Mouse (Mus musculus) ES-E14 (cell line): ENCODE measurements at regions not wholly inside any gene's neighbourhood (a gene's known extent, or its start where the extent isn't known, plus 50 kb on each side); places are given as distances from the start of the nearest gene placed in this dataset.
A peak's percentile ranks its signal among the peaks of the same experiment; 100 is the strongest.

Experiments
- DNase-seq: peaks from one replicate; pipeline ENCODE4 v3.0.0-alpha.2; 2013; ENCODE audit warnings: low read depth, low spot score
- H3K27ac ChIP-seq: 2 replicates; pipeline ENCODE4 v1.5.1; 2012; ENCODE audit warnings: low read depth, mild to moderate bottlenecking, low read length, moderate library complexity, mixed read lengths; ENCODE audit not compliant: poor library complexity, insufficient read depth, severe bottlenecking
- H3K36me3 ChIP-seq: 2 replicates; pipeline ENCODE4 v1.6.1; 2012; ENCODE audit warnings: mild to moderate bottlenecking, low read length, moderate library complexity, mixed read lengths; ENCODE audit not compliant: control insufficient read depth, poor library complexity, insufficient read depth, severe bottlenecking
- H3K4me1 ChIP-seq, 2 experiments: fragments of 150-350 bp in 1 of 2; sonication (generic) in 1 of 2; 2 replicates each; pipeline ENCODE4 v1.6.1; 2012; ENCODE audit warnings: low read length in 2 of 2, mild to moderate bottlenecking in 1 of 2, mixed read lengths in 1 of 2; ENCODE audit not compliant: control insufficient read depth in 2 of 2, insufficient read depth in 2 of 2, poor library complexity in 1 of 2
- H3K4me3 ChIP-seq, 2 experiments: fragments of 150-350 bp in 1 of 2; sonication (generic) in 1 of 2; 2 replicates each; pipeline ENCODE4 v1.5.1; 2012; ENCODE audit warnings: low read length in 2 of 2, low read depth in 1 of 2, mild to moderate bottlenecking in 1 of 2, mixed read lengths in 1 of 2; ENCODE audit not compliant: insufficient read depth in 1 of 2, poor library complexity in 1 of 2, severe bottlenecking in 1 of 2
- H3K9ac ChIP-seq: 2 replicates; pipeline ENCODE4 v1.6.1; 2012; ENCODE audit warnings: low read depth, mild to moderate bottlenecking, low read length, mixed read lengths; ENCODE audit not compliant: poor library complexity, insufficient read depth, severe bottlenecking
- H3K9me3 ChIP-seq: fragments of 150-350 bp; sonication (generic); 2 replicates; pipeline ENCODE4 v1.6.1; 2012; ENCODE audit warnings: low read depth, mild to moderate bottlenecking, low read length; ENCODE audit not compliant: control insufficient read depth, insufficient read depth
- CHD2 ChIP-seq: IDR thresholded peaks from 2 replicates; pipeline ENCODE4 v1.6.1; 2014; ENCODE audit warnings: mild to moderate bottlenecking, low read depth, low read length, inconsistent platforms
- HCFC1 ChIP-seq: IDR thresholded peaks from 2 replicates; pipeline ENCODE4 v1.6.1; 2012; ENCODE audit warnings: low read length, inconsistent platforms, borderline replicate concordance; ENCODE audit not compliant: insufficient read depth
- MAFK ChIP-seq: IDR thresholded peaks from 2 replicates; pipeline ENCODE4 v1.6.1; 2014; ENCODE audit warnings: mild to moderate bottlenecking, low read depth, low read length, inconsistent platforms; ENCODE audit not compliant: insufficient read depth
- ZC3H11A ChIP-seq: IDR thresholded peaks from 2 replicates; pipeline ENCODE4 v1.6.1; 2012; ENCODE audit warnings: low read depth, mild to moderate bottlenecking, inconsistent platforms, low read length, borderline replicate concordance
- ZNF384 ChIP-seq: IDR thresholded peaks from 2 replicates; pipeline ENCODE4 v1.6.1; 2012; ENCODE audit warnings: low read depth, low read length, inconsistent platforms
- in situ Hi-C, 2 experiments: fragments of 600-800 bp; cut with MboI; formaldehyde crosslinking; loops; one replicate each; pipeline ENCODE4 v1.15.1; 2025; ENCODE audit warnings: low sequenced_read_pairs in 2 of 2, inconsistent platforms in 1 of 2; ENCODE audit not compliant: unreplicated experiment in 2 of 2

DNA sequence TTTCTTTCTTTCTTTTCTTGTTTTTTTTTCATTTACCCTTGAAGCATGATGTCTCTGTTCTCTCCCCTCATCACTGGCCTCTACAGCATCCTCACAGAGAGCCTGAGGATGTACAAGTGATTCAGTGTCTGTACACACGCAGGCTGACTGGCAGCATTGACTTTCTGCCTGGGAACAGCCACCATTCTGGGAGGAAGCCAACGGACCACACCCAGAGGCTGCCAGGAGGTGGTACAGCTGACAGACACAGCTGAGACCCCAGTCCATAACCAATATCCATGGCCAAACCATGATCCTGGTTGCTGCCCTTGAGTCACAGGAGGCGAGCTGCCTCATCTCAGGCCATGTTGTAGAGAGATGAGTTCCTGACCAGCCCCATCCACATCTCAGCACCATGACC is 88.5 kb upstream of the Tmc1 start:
- in situ Hi-C loops: no loop called here
- Histone ChIP-seq H3K4me3 (no peak overlapping the region), H3K9ac (no peak overlapping the region), H3K9me3 (no peaks in the 10 kb centered on the region), H3K4me1 (no peaks in the 10 kb centered on the region), H3K27ac (no peak overlapping the region; the same call in 1 of the 2 replicates), H3K36me3 (no peaks in the 10 kb centered on the region)
- TF ChIP-seq HCFC1 (no peak), ZNF384 (no peak), ZC3H11A (no peak), MAFK (no peak), CHD2 (no peak)
- DNase-seq: no peak

DNA sequence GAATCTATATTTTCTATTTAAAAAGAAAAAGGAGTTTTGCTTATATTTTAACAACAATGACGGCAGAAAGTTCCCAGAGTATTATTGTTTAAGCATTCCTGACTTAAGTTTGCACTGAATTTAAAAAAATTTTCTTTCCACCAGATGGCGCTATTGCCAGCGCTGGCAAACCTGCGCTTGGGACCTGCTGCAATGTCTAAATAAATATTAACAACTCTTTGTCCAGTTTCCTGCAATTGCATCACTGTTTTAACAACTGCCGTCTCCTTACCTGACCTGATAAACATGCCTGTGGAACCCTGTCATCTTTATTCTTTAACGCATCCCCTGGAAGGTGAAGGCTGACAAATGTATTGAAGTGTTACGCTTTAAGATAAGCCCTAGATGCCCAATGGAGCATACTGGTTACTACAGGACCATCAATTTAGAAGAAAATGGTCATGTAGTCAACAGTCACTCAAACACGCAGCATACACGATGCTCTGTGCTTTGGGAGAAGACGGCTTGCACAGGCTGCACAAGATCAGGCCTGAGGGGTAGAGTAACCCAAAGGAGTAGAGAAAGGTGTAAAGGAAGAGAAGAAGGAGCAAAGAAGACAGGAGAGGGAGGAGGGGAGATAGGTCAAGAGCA is 83.6 kb upstream of the Tmc1 start:
- H3K4me3 ChIP-seq: no peak overlapping the region
- no peak overlapping the region for H3K27ac ChIP-seq
- in situ Hi-C loops: no loop called here
- peaks cover 0 to 6% of the 10 kb centered on the region in 2 experiments; a peak in 1 of 4 replicates for H3K4me1 ChIP-seq
- H3K9ac ChIP-seq: no peak overlapping the region
- TF ChIP-seq ZC3H11A (peak; percentile 59; the same call in 1 of the 2 replicates), CHD2 (no peak)
- no peaks in the 10 kb centered on the region for H3K36me3 ChIP-seq
- no peaks in the 10 kb centered on the region for H3K9me3 ChIP-seq
- DNase-seq: peak; percentile 49

DNA sequence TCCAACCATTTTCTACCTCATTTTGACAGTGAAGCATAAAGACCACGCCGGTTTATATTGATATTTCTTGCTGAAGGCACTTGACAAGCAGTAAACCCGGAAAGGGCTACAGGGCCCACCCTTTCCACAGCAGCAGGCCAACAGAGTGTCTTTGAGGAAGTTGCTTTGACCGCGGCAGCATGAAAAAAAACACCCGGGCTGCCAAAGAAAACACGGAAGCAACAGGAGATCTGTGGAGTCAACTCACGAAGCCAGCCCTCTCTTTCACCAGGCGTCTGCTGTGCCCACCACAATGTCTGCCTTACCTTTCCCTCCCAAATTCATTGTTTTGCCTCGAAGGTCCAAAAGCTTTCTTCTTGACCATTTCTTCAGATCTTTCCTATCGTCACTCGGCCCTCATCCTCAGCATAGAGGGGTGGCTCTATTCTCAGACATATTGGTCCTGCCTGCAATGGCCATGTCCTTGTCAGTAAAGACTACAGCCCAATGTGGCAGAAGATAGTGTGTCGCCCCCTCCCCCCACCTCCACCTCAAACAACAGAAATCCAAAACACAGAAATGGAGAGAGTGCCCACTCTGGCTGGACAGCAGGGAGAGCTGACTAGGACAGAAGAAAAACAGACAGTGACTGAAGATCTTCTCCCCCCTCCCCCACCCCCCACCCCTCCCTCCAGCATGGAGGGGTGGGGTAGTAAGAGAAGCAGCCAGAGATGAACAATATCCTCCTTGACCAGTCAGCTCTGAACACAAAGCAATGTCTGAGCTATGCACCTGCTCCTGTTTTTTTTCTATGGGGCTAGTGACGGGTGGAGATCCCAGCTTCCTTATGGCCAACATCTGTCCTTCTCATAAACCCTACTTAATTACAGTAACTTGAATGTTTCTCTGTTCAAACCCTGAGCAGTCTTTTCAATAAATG is 82.8 kb upstream of the Tmc1 start:
- Histone ChIP-seq H3K27ac (no peak overlapping the region), H3K4me1 (peaks cover 0 to 6% of the 10 kb centered on the region in 2 experiments; a peak in 1 of 4 replicates), H3K9me3 (no peaks in the 10 kb centered on the region), H3K36me3 (no peaks in the 10 kb centered on the region), H3K9ac (no peak overlapping the region), H3K4me3 (no peak overlapping the region)
- in situ Hi-C loops: no loop called here
- DNase-seq: no peak
- TF ChIP-seq ZC3H11A: no peak
- TF ChIP-seq HCFC1: no peak
- no peak for TF ChIP-seq MAFK
- no peak for TF ChIP-seq CHD2
- 0 out of 2 replicates have a peak, but pooled peaks have one; percentile 36 for TF ChIP-seq ZNF384

DNA sequence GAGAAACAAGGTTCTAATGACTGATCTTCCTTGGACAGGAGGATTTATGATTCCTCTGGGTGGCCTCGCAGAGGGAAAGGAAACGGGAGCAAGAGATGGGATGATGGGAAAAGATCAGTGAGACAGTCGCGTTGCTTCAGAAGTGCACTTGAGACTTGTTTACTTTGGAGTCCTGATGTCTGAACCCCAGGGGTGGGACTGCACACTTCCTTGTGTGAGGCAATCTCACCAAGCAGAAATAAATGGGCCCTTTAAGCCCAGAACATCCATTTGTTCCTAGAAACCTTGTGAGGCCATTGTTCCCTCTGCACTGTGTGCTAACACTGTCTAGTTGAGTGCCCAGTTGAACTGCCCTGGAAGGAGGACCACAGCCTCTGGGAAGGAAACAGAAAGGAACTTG is 81.5 kb upstream of the Tmc1 start:
- no peak overlapping the region for H3K9ac ChIP-seq
- in situ Hi-C loops: no loop called here
- no peak overlapping the region for H3K27ac ChIP-seq
- H3K4me3 ChIP-seq: no peak overlapping the region
- peaks cover 0 to 6% of the 10 kb centered on the region in 2 experiments; a peak in 1 of 4 replicates for H3K4me1 ChIP-seq
- TF ChIP-seq ZNF384 (no peak), MAFK (no peak), ZC3H11A (no peak), HCFC1 (no peak), CHD2 (no peak)
- H3K36me3 ChIP-seq: no peaks in the 10 kb centered on the region
- no peaks in the 10 kb centered on the region for H3K9me3 ChIP-seq
- no peak for DNase-seq
